Mouse (Mus musculus) cortical plate, adult 2 months (tissue): ENCODE results near the gene Adam22.

Experiments used
- CTCF ChIP-seq: fragments of 200-500 bp; IDR thresholded peaks from 2 replicates; pipeline ENCODE4 v1.5.1; 2011; ENCODE audit warnings: mild to moderate bottlenecking, control low read depth, low read length; ENCODE audit not compliant: insufficient read depth; ENCODE audit errors: extremely low read depth
- POLR2A ChIP-seq: fragments of 200-500 bp; IDR thresholded peaks from 2 replicates; pipeline ENCODE4 v1.6.1; 2011; ENCODE audit warnings: mild to moderate bottlenecking, low read length, control low read depth; ENCODE audit not compliant: insufficient read depth; ENCODE audit errors: extremely low read depth

DNA sequence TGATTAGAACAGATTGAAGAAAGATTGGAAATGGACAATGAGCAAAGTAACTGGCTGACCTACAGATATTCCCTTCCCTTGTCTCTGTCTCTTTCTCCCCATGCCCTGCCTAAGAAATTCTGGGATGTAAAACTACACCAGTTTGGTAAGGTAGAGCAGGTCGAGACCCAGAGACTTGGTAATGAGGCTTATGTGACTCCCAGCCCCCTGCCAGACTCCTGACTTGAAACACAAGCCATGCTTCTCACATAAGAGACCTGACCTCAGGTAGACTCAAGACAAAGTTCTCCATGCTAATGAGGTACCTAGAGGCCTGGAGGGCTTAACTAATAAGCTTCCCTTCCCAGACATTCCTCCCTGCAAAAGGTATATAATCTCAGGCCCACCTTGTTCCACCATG is 91.8 kb downstream of the Adam22 start:
- TF ChIP-seq CTCF, result no peak
- TF ChIP-seq POLR2A, result no peak
